Mouse (Mus musculus) neural tube, embryonic 15.5 days (tissue): ENCODE measurements around the gene Iqcf4. TPM values are rescaled to one million over a fixed set of nuclear protein-coding genes. Genes with fewer than 3 reads are reported as not detected.
"Not testable (repeated sequence)": the region's sequence is repeated elsewhere in the genome, so short reads cannot be mapped to it uniquely, and the experiment has no call there.

Experiments
- ATAC-seq: fragments of 200-750 bp; cut with Nextera tagmentation; 2 replicates; pipeline ENCODE4 v1.8.0; 2017; ENCODE audit warnings: mild to moderate bottlenecking, moderate TSS enrichment, moderate library complexity; ENCODE audit not compliant: low FRiP score
- H3K27ac ChIP-seq: fragments of 300-500 bp; sonication (generic); replicated peaks from 2 replicates; pipeline ENCODE4 v1.5.1; 2015; ENCODE audit warnings: mild to moderate bottlenecking, inconsistent platforms
- H3K27me3 ChIP-seq: fragments of 300-500 bp; sonication (generic); replicated peaks from 2 replicates; pipeline ENCODE4 v1.6.1; 2015; ENCODE audit warnings: inconsistent platforms
- H3K36me3 ChIP-seq: fragments of 300-500 bp; sonication (generic); 2 replicates; pipeline ENCODE4 v1.6.1; 2015; ENCODE audit warnings: inconsistent platforms
- H3K4me1 ChIP-seq: fragments of 300-500 bp; sonication (generic); 2 replicates; pipeline ENCODE4 v1.6.1; 2015; ENCODE audit warnings: inconsistent platforms
- H3K4me2 ChIP-seq: fragments of 300-500 bp; sonication (generic); 2 replicates; pipeline ENCODE4 v1.6.1; 2015; ENCODE audit warnings: inconsistent platforms, mild to moderate bottlenecking, moderate library complexity
- H3K4me3 ChIP-seq: fragments of 300-500 bp; sonication (generic); replicated peaks from 2 replicates; pipeline ENCODE4 v1.5.1; 2015; ENCODE audit warnings: mild to moderate bottlenecking, inconsistent platforms
- H3K9ac ChIP-seq: fragments of 300-500 bp; sonication (generic); replicated peaks from 2 replicates; pipeline ENCODE4 v1.6.1; 2015; ENCODE audit warnings: mild to moderate bottlenecking, inconsistent platforms
- H3K9me3 ChIP-seq: fragments of 300-500 bp; sonication (generic); replicated peaks from 2 replicates; pipeline ENCODE4 v1.6.1; 2016; ENCODE audit warnings: inconsistent platforms
- WGBS: fragments of 180-500 bp; shearing (Covaris S2); methylation state at CpG from one replicate; pipeline ENCODE4 v1.1.7; 2015; ENCODE audit warnings: mixed read lengths; 5-methylcytosine and 5-hydroxymethylcytosine counted together
- polyA plus RNA-seq: library from polyadenylated mRNA; unstranded; fragments of >200 nt; fragmentation: Nextera tagmentation; extraction: Ambion mirVana; gene quantifications from 2 replicates; pipeline ENCODE4 v1.2.1, GENCODE M21; 2015

Iqcf4 gene
- polyA plus RNA-seq: not detected in 2 replicates

DNA sequence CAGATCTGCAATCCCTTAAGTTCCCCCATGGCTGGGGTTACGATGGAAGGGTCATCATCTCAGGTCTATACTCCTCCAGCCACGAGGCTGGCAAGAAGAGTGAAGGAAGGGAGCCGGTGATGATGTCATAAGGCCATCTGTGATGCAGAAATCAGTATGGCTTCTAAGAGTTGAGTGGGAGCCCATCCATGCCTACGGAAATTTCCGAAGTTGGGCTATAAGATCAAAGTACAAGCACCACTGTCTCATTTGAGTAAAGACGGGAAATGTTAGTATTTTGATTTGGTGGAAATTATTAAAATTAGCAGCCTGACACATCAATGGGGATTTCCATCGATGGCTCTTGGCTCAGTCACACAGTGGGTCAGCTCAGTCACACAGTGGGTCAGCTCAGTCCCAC is at the start of gene Iqcf4:
TSS of gene Iqcf4 (minus strand) at position 101 of the 400 bp plus-strand sequence.
- 93% methylated on average over 7 of the region's 7 CpGs for WGBS
- no peak for ATAC-seq

DNA sequence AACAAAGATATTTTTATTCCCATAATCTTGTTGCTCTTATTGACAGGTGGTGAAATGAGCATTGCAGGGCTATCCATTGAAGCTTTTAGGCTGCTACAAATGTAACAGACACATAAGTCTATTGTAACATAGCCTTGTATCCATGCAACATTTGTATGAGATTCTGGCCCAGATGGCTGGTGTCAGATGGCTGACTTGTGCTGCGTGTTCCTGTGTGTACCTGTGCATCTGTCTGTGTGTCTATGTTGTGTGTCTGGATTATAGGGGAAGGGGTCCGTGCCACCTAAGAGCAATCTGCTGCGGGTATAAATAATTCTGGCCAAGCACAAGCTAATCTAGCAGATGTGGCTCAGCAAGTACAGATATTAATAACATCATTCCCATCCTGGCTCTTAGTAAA is 46.7 kb upstream of the Iqcf4 start:
- WGBS: 84% methylated on average over 3 of the region's 3 CpGs
- Histone ChIP-seq H3K27ac (no peak overlapping the region), H3K4me3 (no peak overlapping the region), H3K9me3 (peaks cover 6% of the 10 kb centered on the region; the same call in 1 of the 2 replicates), H3K27me3 (no peaks in the 10 kb centered on the region), H3K36me3 (no peaks in the 10 kb centered on the region), H3K4me2 (no peak overlapping the region), H3K9ac (no peak overlapping the region), H3K4me1 (no peaks in the 10 kb centered on the region)
- no peak for ATAC-seq

More for the DNA sequence above, at the start of gene Iqcf4:
- Histone ChIP-seq H3K9me3 (no peaks in the 10 kb centered on the region), H3K4me3 (no peak within 1 kb of the TSS), H3K27ac (no peak within 1 kb of the TSS), H3K36me3 (no peaks in the 10 kb centered on the region), H3K4me1 (no peaks in the 10 kb centered on the region), H3K9ac (no peak within 1 kb of the TSS), H3K27me3 (no peaks in the 10 kb centered on the region), H3K4me2 (no peak within 1 kb of the TSS)

DNA sequence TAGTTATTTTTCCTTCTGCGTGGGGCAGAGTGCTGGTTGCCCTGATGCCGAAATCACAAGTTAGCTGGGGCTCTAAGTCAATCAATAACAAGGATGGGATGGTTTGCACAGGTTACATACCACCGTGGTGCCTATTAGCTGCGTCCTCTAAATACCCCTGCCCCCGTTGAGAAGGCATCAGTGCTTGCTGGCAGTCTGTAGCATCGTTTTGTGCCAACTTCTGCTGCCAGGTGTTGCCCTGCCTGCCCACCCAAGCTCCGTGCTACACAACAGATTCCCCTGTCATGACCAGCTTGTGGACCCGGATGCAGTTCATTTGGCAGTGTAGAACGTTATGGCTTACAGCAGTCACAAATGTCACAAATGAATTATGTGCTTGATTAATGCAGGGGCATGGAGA is 45.5 kb upstream of the Iqcf4 start:
- ATAC-seq: no peak
- WGBS: 82% methylated on average over 9 of the region's 9 CpGs

DNA sequence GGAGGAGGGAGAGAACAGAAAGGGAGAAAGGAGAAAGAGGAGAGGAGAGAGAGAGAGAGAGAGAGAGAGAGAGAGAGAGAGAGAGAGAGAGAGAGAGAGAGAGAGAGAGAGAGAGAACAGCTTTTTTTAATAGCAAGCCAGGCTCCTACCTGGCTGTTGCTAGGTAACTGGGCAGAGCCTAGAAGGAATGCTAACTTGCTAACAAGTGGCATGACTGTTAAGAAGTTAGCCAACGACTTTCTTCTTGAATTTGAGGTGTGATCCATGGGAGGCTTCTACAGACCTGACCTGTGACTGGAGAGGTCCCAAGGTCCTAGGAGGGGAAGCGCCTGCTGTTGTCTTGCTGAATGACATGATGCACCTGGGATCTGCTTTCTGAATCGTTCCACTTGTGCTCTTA is 43.8 kb upstream of the Iqcf4 start:
- Histone ChIP-seq H3K4me1 (no peaks in the 10 kb centered on the region), H3K36me3 (no peaks in the 10 kb centered on the region), H3K27ac (no peak overlapping the region), H3K4me2 (no peak overlapping the region), H3K9me3 (peaks cover 6% of the 10 kb centered on the region; the same call in 1 of the 2 replicates), H3K27me3 (no peaks in the 10 kb centered on the region), H3K9ac (no peak overlapping the region), H3K4me3 (no peak overlapping the region)
- 53% methylated on average over 3 of the region's 3 CpGs for WGBS
- ATAC-seq: no peak

More for the DNA sequence above, 45.5 kb upstream of the Iqcf4 start:
- no peaks in the 10 kb centered on the region for H3K27me3 ChIP-seq
- peaks cover 6% of the 10 kb centered on the region; the same call in 1 of the 2 replicates for H3K9me3 ChIP-seq
- no peak overlapping the region for H3K4me2 ChIP-seq
- H3K36me3 ChIP-seq: no peaks in the 10 kb centered on the region
- H3K9ac ChIP-seq: no peak overlapping the region
- no peak overlapping the region for H3K4me3 ChIP-seq
- H3K27ac ChIP-seq: no peak overlapping the region
- H3K4me1 ChIP-seq: no peaks in the 10 kb centered on the region

DNA sequence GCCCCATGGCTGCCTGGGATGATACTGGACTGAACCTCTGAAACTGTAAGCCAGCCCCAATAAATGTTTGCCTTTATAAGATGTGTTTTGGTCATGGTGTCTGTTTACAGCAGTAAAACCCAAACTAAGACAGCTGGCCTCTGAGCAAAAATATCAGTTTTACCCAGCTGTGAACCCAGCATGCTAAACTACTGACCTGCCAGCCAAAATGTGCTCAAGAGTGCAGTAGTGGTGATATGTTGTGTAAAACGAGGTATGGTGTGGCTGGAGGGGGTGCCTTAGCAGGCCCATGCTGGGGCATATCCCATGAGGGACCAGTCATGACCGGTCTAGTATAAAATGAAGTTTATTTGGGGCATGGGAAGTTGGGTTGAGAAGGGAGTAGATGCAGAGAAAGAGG is 43.2 kb upstream of the Iqcf4 start:
- Histone ChIP-seq H3K9ac (no peak overlapping the region), H3K27me3 (no peaks in the 10 kb centered on the region), H3K27ac (no peak overlapping the region), H3K4me2 (no peak overlapping the region), H3K4me3 (no peak overlapping the region), H3K4me1 (no peaks in the 10 kb centered on the region), H3K9me3 (no peaks in the 10 kb centered on the region), H3K36me3 (no peaks in the 10 kb centered on the region)
- 65% methylated on average over 2 of the region's 2 CpGs for WGBS
- ATAC-seq: no peak

DNA sequence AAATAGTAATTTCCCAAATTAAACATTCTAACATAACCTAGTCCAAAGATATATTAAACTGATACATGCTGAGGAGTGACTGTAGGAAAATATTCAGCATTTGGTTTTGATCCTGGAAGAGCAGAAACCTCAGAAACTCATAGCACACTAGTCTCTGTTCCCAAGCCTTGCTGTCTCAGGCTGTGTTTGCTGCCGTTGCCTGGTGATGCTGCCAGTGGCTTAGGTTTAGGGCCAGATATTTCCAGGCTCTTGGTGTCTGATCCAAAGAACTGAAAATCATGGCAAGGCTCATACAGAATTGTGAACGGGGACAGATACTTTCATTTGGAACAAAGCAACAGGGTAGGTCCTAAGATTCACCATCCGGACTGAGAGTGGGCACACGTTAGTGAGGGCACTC is 39.9 kb upstream of the Iqcf4 start:
- WGBS: 85% methylated on average over 4 of the region's 4 CpGs
- no peak for ATAC-seq

DNA sequence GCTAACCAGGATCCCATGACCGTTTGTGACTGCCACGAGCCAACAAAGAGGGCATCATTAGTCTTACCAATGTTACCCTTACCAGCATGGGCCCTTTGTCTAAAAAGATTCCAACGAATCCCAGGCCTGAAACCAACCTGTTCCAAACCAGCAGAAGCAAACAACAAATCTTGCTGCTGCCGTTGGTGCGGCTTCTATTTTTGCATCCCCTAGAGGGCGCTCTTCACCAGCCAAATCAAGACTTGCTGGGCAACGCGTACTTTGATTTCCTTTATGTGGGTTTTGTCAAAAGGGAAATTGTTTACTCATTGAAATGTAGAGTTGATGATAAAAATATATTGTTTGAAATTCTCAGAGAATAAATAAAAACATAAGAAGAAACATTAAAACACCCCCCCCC is 29.8 kb upstream of the Iqcf4 start:
- H3K4me3 ChIP-seq: no peak overlapping the region
- ATAC-seq: no peak
- WGBS: 22% methylated on average over 8 of the region's 8 CpGs
- no peaks in the 10 kb centered on the region for H3K9me3 ChIP-seq
- no peaks in the 10 kb centered on the region for H3K27me3 ChIP-seq
- H3K27ac ChIP-seq: no peak overlapping the region
- no peak overlapping the region for H3K4me2 ChIP-seq
- 0 out of 2 replicates have a peak, but pooled peaks cover 3% of the 10 kb centered on the region for H3K4me1 ChIP-seq
- H3K36me3 ChIP-seq: no peaks in the 10 kb centered on the region
- H3K9ac ChIP-seq: no peak overlapping the region

More for the DNA sequence above, 39.9 kb upstream of the Iqcf4 start:
- Histone ChIP-seq H3K9ac (no peak overlapping the region), H3K4me2 (no peak overlapping the region), H3K27me3 (no peaks in the 10 kb centered on the region), H3K36me3 (no peaks in the 10 kb centered on the region), H3K4me3 (no peak overlapping the region), H3K27ac (no peak overlapping the region), H3K4me1 (no peaks in the 10 kb centered on the region), H3K9me3 (no peaks in the 10 kb centered on the region)

DNA sequence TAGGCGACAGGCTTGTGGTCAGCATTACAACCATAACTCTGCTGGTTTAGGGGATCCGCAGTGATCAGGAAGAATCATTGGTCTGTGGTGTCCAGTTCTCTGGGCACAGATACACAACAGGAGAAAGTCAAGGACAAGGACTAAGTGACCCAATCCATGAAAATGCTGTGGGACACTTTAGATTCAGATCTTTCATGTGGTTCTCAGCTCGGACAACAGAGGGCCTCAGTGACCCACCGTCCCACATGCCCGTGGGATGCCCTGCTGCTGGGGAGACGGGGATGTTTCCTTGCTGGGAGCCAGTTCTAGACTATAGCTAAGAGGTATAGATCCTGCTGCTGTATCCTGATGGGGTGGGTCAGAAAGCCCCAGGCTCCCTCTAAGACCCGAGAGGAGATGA is 27.7 kb upstream of the Iqcf4 start:
- Histone ChIP-seq H3K4me3 (no peak overlapping the region), H3K9me3 (no peaks in the 10 kb centered on the region), H3K4me1 (0 out of 2 replicates have a peak, but pooled peaks cover 4% of the 10 kb centered on the region), H3K27ac (no peak overlapping the region), H3K9ac (no peak overlapping the region), H3K4me2 (no peak overlapping the region), H3K27me3 (no peaks in the 10 kb centered on the region), H3K36me3 (no peaks in the 10 kb centered on the region)
- 41% methylated on average over 7 of the region's 7 CpGs for whole genome bisulfite sequencing
- ATAC-seq: no peak

DNA sequence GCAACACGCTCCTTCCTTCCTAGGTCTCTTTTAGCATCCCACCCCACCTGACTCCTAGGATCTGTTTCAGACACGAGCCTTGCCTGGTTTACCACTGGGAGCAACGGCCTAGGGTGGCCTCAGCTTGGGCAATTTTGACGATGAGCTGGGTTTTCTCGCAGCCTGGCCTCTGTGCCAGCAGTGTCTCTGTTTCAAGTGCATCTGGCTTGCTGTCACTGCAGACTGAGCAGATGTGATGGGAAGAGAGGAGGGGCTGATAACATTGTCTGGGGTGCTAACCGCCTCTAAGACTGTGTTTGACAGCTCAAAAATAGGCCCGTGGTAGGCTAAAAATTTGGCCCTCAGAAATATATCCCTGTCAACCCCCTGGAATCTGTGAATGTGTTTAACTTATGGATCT is 25.0 kb upstream of the Iqcf4 start:
- ATAC-seq: no peak
- 69% methylated on average over 7 of the region's 7 CpGs for WGBS
- Histone ChIP-seq H3K36me3 (no peaks in the 10 kb centered on the region), H3K4me1 (0 out of 2 replicates have a peak, but pooled peaks cover 4% of the 10 kb centered on the region), H3K9me3 (no peaks in the 10 kb centered on the region), H3K27ac (no peak overlapping the region), H3K4me2 (no peak overlapping the region), H3K27me3 (no peaks in the 10 kb centered on the region), H3K9ac (no peak overlapping the region), H3K4me3 (no peak overlapping the region)

DNA sequence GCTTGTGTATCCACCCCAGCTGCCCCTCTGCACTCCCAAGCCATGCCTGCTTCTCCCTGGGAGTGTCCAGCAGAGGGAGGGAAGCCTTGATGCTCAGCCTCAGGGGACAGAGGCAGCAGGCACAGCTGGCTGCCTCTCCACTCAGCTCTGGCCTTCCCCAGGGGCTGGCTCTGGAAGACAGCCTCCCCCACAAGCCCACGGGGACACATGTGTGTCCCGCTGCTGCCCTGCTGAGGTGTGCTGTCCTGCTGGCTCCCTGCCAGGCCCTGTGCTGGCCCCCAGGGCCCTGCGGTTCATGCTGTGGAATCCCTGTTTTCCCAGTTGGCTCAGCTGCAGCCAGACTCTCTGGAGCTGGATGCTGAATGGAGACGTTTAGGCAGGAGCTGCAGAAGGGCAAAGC is 24.6 kb upstream of the Iqcf4 start:
- H3K4me3 ChIP-seq, H3K36me3 ChIP-seq, H3K9me3 ChIP-seq, ATAC-seq, H3K9ac ChIP-seq, H3K27me3 ChIP-seq, H3K4me2 ChIP-seq, H3K4me1 ChIP-seq, H3K27ac ChIP-seq: not testable (repeated sequence)
- WGBS: 24% methylated on average over 4 of the region's 4 CpGs

DNA sequence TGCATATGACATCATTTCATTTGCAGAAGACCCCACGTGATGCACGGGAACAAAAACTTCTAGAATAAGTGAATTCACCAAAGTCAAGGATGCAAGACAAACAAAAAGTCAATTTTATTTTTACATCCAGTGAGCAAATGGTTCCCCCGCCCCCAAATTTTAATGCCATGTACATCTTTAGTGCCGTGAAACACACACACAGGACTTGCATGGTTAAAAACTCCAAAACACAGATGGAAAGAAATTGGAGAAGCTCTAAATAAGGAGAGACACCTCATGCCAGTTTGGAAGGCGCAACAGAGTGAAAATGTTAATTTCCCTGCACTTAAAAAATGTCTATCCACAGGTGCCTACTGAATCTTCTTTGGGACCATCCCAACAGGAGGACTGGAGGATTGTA is 21.4 kb upstream of the Iqcf4 start:
- H3K9me3 ChIP-seq: no peaks in the 10 kb centered on the region
- H3K27me3 ChIP-seq: no peaks in the 10 kb centered on the region
- H3K4me2 ChIP-seq: no peak overlapping the region
- 0 out of 2 replicates have a peak, but pooled peaks cover 4% of the 10 kb centered on the region for H3K4me1 ChIP-seq
- no peak for ATAC-seq
- WGBS: 90% methylated on average over 5 of the region's 5 CpGs
- H3K36me3 ChIP-seq: no peaks in the 10 kb centered on the region
- no peak overlapping the region for H3K27ac ChIP-seq
- no peak overlapping the region for H3K4me3 ChIP-seq
- H3K9ac ChIP-seq: no peak overlapping the region

DNA sequence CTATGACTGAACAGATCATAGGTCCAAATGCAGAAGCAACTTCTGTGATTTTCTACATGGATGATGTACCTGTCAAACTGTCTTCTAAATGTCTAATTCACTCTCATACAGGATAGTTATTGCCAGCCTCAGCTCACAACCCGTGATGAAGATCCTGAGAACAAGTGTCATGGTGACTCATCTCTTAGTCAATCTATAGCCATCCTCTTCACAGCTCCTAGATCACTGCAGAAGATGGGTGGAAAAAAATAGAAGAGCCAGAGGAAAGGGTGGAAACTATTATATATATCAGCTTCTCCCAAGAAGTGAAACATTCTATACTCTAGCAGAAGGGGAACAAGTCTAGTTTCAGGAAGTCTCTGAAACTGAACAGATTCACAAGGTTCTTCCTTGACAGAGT is 11.8 kb upstream of the Iqcf4 start:
- no peak overlapping the region for H3K9ac ChIP-seq
- no peak overlapping the region for H3K27ac ChIP-seq
- ATAC-seq: no peak
- 82% methylated on average over 1 of the region's 1 CpGs for WGBS
- H3K4me3 ChIP-seq: no peak overlapping the region
- no peak overlapping the region for H3K4me2 ChIP-seq
- H3K4me1 ChIP-seq: no peaks in the 10 kb centered on the region
- H3K36me3 ChIP-seq: no peaks in the 10 kb centered on the region
- no peaks in the 10 kb centered on the region for H3K9me3 ChIP-seq
- no peaks in the 10 kb centered on the region for H3K27me3 ChIP-seq

DNA sequence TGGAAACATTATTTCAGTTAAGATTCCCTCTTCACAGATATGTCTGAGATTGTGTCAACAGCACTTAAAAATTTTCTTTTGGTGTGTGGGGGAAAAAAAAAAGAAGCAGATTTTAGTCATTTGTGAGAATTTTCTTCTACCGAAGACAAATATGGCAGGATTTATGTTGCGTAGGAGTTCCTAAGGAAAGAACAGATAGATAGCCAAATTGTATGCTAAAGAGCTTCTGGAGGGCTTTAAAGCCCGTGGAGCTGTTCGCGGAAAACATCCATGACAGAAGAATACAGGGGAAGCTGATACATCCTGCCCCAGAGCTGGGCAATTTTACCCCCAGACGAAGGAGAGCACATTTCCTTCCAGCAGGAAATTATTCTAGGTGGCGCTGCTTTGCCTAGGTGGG is 9.2 kb upstream of the Iqcf4 start:
- no peak overlapping the region for H3K9ac ChIP-seq
- no peaks in the 10 kb centered on the region for H3K4me1 ChIP-seq
- WGBS: 87% methylated on average over 7 of the region's 7 CpGs
- ATAC-seq: no peak
- no peaks in the 10 kb centered on the region for H3K36me3 ChIP-seq
- no peaks in the 10 kb centered on the region for H3K27me3 ChIP-seq
- no peak overlapping the region for H3K4me2 ChIP-seq
- H3K4me3 ChIP-seq: no peak overlapping the region
- H3K9me3 ChIP-seq: no peaks in the 10 kb centered on the region
- H3K27ac ChIP-seq: no peak overlapping the region
